Mouse (Mus musculus) liver, adult (tissue): ENCODE measurements around the gene Ghdc.

Experiments used
- GATA4 ChIP-seq: IDR thresholded peaks from 2 replicates; pipeline ENCODE4 v1.6.1; 2014; ENCODE audit warnings: mild to moderate bottlenecking, low read length; ENCODE audit not compliant: insufficient replicate concordance

Gene Ghdc

DNA sequence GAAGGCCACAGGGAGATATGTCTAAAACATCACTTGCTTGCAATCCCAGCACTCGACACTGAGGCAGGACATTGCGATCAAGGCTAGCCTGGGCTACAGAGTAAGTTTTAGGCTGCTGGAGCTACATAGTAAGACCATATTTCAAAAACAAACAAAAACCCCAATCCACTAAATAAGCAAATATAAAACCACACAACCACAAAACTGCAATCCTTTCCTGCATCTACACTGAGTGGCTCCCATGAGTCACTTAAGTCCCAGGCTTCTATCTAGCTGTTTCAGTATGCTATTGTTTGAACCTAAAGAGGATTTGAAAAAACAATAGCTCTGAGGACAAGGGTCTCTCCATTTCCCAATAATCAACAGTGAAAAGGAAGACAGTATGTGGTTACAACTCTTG lies 24.6 kb upstream of the Ghdc start:
- TF ChIP-seq GATA4, result no peak

GRCm38 (mm10) chr11:100791457-100792049 lies 20.8 kb upstream of the Ghdc start:
- no peak for TF ChIP-seq GATA4

DNA sequence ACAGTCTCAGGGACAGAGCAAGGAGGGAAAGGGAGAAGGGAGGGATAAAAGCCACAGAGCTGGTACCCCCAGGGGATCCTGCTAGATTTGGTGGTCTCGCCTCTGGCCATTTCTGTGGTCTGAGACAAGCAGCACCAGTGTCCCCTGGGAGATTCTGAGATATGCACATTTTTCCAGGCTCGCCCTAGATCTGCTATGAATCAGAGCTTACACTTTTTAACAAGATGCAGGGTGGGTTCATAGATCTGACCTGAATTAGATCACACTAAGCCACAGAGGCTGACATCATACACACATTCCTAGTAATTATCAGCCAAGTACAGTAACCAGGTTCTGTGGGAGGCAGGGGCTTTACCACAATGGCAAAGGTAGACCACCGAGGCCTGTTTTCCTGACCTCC lies 18.9 kb upstream of the Ghdc start:
- TF ChIP-seq GATA4, result no peak

- no peak for TF ChIP-seq GATA4
These were observed 15.0 kb upstream of the Ghdc start for GRCm38 (mm10) chr11:100785774-100786173.

DNA sequence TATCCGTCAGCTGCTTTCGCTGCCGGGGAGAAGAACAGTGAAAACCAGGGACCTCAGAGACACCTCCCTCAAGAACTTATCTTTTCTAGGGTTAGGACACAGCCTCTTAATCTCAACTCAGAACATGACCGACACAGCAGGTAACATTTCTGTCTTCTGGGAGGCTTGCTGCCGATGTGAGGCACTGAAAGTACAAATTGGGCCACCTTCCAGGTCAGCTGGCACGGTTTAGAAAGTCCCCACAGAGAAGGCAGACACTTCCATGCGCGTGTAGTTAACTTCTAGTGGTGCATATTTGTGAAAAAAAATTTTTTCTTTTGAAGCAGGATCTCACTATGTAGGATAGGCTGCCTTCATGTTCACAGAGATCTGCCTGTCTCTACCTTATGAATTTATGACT lies 13.5 kb upstream of the Ghdc start:
- no peak for TF ChIP-seq GATA4

DNA sequence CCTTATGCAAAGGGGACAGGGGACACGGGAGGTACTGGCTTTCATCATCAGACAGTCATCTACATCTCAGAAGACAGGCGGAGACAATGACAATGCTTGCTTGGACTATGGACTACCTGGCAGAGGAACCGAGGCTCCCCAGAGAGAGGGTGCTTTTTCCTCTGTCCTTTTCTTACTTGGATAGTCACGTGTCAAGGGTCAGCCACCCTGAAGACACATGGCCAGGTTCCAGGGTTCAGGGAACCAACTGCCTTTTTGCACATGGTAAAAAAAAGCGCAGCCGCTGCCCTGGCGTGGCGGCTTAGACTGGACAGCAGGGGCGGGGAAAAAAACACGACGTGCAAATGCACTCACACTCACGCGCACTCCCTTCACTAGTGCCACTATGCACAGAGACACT lies 11.8 kb upstream of the Ghdc start:
- TF ChIP-seq GATA4, result no peak

GRCm38 (mm10) chr11:100781763-100782475 lies 11.2 kb upstream of the Ghdc start:
- no peak for TF ChIP-seq GATA4

- TF ChIP-seq GATA4, result no peak
These were observed 9.5 kb upstream of the Ghdc start for GRCm38 (mm10) chr11:100780247-100780646.

GRCm38 (mm10) chr11:100778069-100778468 lies 7.3 kb upstream of the Ghdc start:
- TF ChIP-seq GATA4, result no peak

DNA sequence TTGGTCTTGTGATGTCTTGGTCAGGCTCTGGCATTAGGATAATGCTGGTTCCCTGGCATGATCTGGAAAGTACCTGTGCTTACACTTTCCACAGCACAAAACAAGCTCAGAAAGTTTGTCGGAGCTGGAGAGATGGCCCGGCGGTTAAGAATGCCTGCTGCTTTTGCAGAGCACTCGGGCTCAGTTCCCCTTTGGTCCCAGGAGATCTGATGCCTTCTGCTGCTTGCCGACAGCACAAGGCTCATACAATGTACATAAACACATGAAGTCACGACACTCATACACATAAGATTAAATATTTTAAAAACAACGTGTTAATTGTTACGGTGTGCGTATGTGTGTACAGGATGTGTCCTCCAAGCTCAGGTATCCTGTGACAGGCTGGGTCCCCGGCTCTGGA lies 5.2 kb upstream of the Ghdc start:
- TF ChIP-seq GATA4, result no peak

- TF ChIP-seq GATA4, result no peak
These were observed 3.5 kb upstream of the Ghdc start for GRCm38 (mm10) chr11:100774261-100774660.

DNA sequence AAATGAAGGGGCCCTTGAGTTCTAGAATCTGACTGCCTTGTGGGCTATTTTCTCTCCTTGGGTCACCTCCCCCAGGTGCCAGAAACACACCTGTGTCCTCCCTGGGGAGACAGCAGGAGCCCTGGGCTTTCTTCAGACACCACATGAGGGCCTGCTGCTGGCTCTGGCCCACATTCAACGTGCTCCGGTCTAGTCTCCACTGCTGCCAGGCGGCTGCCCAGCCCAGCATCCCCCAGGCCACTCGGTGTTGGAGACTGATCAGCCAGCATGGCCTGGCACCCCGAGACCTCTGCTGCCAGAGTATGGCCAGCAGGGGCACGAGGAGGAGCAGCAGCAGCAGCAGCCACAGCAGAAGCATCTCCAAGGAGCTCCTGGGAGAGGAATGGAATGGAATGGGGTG lies 777 bp downstream of the Ghdc start:
- no peak for TF ChIP-seq GATA4

- TF ChIP-seq GATA4, result no peak
These were observed 2.9 kb downstream of the Ghdc start for GRCm38 (mm10) chr11:100767871-100768270.

DNA sequence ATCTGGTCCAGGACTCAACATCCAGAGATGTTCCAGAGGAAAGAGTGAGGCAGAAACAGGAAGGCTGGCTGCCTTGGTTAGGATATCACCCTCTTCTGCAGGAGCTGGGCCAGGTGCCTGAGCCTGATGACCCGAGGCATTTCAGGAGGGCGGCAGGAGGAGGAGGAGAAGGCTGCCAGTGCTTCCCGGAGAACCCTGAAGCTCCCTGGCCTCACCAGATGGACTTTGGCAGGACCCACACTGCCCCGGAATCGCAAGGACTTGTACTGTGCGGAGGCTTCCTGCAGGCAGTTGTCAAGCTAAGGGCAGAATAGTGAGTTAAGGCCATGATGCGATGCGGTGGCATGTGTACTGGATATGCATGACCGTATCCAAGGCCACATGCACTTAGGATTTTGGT lies 4.0 kb downstream of the Ghdc start:
- TF ChIP-seq GATA4, result no peak

GRCm38 (mm10) chr11:100762831-100763230 lies 7.9 kb downstream of the Ghdc start, which contains the start of gene Hcrt:
Gene Hcrt, minus strand, starts transcription at chr11:100762931.
- no peak for TF ChIP-seq GATA4

DNA sequence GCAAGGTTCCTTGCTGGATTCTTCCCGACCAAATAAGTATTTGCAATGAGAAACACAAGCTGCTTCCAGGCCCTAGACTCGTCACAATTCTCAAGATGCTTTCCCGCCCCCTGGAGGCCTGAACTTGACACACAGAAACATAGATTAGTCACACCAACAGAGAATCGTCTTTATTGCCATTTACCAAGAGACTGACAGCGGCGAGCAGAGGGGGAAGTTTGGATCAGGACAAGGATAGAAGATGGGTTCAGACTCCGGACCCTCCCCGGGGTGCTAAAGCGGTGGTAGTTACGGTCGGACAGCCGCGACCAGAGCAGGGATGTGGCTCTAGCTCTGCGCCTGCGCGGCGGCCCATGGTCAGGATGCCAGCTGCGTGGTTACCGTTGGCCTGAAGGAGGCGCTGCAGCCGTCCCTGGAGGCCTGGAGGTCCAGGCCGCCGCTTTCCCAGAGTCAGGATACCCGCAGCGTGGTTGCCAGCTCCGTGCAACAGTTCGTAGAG lies 9.2 kb downstream of the Ghdc start:
- TF ChIP-seq GATA4, result no peak
